Mouse (Mus musculus) cerebellum, adult 8-10 months (tissue): ENCODE measurements around the gene Ins2.

Experiments used
- DNase-seq: peaks from one replicate; pipeline ENCODE4 v3.0.0; 2022

Ins2 gene

GRCm38 (mm10) chr7:142743281-142743680 lies at the start of gene Ins2:
Gene Ins2, minus strand, starts transcription at chr7:142743381.
- no peak for DNase-seq

GRCm38 (mm10) chr7:142792650-142793275 lies 49.6 kb upstream of the Ins2 start:
- no peak for DNase-seq

- no peak for DNase-seq
Measured at GRCm38 (mm10) chr7:142789667-142790066, 46.5 kb upstream of the Ins2 start.

- DNase-seq, result peak; percentile 28
Measured at GRCm38 (mm10) chr7:142737772-142738171, 5.4 kb downstream of the Ins2 start.

- peak; percentile 26 for DNase-seq
Measured at GRCm38 (mm10) chr7:142736943-142737490, 6.2 kb downstream of the Ins2 start.

- DNase-seq, result no peak
Measured at GRCm38 (mm10) chr7:142725973-142726372, 17.2 kb downstream of the Ins2 start.

GRCm38 (mm10) chr7:142720725-142721124 lies 22.5 kb downstream of the Ins2 start:
- DNase-seq, result no peak

GRCm38 (mm10) chr7:142714783-142715498 lies 28.2 kb downstream of the Ins2 start:
- peak; percentile 19 for DNase-seq

GRCm38 (mm10) chr7:142706873-142707272 lies 36.3 kb downstream of the Ins2 start:
- no peak for DNase-seq

- no peak for DNase-seq
Measured at GRCm38 (mm10) chr7:142699334-142699860, 43.8 kb downstream of the Ins2 start.

GRCm38 (mm10) chr7:142678611-142679010 lies 64.6 kb downstream of the Ins2 start:
- DNase-seq, result no peak

- peak; percentile 52 for DNase-seq
Measured at GRCm38 (mm10) chr7:142675644-142676043, 67.5 kb downstream of the Ins2 start.

- no peak for DNase-seq
Measured at GRCm38 (mm10) chr7:142675141-142675540, 68.0 kb downstream of the Ins2 start.

GRCm38 (mm10) chr7:142672120-142672519 lies 71.1 kb downstream of the Ins2 start:
- peak; percentile 65 for DNase-seq

GRCm38 (mm10) chr7:142671067-142671466 lies 72.1 kb downstream of the Ins2 start:
- DNase-seq, result no peak

- DNase-seq, result no peak
Measured at GRCm38 (mm10) chr7:142669751-142670625, 73.2 kb downstream of the Ins2 start, which contains the start of gene Gm49394. Gene Gm49394, minus strand, starts transcription at chr7:142669942.

GRCm38 (mm10) chr7:142668328-142668727 lies 74.9 kb downstream of the Ins2 start:
- DNase-seq, result no peak

- DNase-seq, result no peak
Measured at GRCm38 (mm10) chr7:142667521-142667920, 75.7 kb downstream of the Ins2 start.

- DNase-seq, result no peak
Measured at GRCm38 (mm10) chr7:142666659-142667058, 76.5 kb downstream of the Ins2 start, which contains the start of gene Igf2. Gene Igf2, minus strand, starts transcription at chr7:142666816.

- no peak for DNase-seq
Measured at GRCm38 (mm10) chr7:142666109-142666508, 77.1 kb downstream of the Ins2 start.

- DNase-seq, result no peak
Measured at GRCm38 (mm10) chr7:142665364-142665763, 77.8 kb downstream of the Ins2 start.

GRCm38 (mm10) chr7:142664465-142665029 lies 78.6 kb downstream of the Ins2 start:
- DNase-seq, result no peak
